Mouse (Mus musculus): ENCODE data around the gene Nck2. TPM values are rescaled to one million over a fixed set of nuclear protein-coding genes. Genes with fewer than 3 reads are reported as not detected.

The Nck2 gene
- total RNA-seq, 2 experiments from 2014 or later, result 30.2 to 33.8 TPM

DNA sequence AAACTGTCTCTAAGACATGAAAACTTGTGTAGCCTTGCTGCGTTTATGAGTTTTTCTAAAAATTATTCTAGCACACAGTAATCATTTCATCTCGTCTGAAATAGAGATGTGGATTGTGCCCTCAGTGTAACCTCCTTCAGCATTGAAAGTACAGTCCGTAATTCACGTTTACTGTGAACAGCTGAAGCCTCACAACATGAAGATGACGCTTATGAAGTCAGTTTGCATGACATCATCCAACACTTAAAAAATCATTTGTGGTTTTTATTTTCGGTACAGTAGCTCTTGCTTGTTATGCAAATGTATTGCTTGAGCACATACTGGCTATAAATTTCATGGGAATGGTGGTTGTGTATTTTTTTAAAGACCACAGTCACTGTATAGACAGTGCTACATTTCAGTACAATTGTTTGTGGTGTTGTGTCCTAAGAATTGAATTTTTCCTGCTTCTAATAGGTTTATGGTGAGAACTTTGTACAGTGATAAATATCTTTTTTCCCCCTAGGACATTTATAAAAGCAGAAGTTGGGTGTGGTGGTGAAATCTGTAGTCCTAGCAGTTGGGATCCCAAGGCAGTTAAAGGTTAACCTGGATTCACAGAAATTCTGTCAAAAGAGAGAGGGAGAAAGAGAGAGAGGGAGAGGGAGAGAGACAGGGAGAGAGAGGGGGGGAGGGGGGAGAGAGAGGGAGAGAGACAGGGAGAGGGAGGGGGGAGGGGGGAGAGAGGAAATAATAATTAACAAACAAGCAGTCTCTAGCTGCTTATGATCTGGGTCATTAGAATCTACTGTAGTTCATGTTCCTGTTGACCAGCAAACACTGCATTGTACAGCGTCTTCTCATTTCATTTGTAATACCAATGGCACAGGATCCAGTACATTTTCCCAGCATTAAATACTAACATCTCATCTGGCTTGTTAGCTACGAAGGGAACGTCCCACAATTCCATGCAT is 14.2 kb upstream of the Nck2 start:
- intact Hi-C loops (cut with DNase I), result no loop called here
- DNase-seq, result no peak

DNA sequence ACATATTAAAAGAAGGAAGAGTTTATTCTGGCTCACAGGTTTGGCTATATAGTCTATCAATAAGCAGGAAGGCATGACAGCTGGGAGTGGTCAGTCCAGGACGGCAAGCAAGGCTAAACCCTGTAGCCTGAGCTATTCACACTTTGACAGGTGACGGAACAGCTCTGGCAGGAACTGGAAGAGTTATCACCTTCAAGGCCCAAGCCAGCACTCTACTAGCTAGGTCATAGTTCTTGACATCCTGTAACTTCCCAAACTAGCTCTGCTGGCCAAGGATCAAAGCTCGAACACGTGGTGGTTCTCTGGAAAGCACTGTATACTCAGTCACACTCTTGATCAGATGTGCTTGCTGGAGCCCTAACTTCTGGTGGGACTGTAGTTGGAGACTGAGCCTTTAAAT is 10.5 kb upstream of the Nck2 start:
- intact Hi-C loops (cut with DNase I), result no loop called here
- peak in 1 of 2 experiments; percentile 30 for DNase-seq

DNA sequence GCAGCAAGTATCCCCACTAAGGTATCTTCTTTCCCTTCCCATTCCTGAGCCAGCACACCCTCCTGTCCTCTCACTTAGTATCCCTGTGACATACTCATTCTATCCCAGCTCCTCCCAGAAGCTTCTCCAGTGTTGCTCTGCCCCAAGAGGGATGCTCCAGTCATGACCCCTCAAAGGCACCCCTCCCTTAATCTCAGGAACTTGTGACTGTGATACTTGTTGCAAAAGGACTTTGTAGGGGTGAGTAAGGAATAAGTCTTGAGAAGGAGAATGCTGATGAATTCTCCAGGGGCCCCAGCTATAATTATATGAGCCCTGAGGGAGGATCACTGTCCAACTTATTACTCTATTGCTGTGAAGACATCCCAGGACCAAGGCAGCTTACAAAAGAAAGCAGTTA is 7.8 kb upstream of the Nck2 start:
- intact Hi-C loops (cut with DNase I), result no loop called here
- no peak for DNase-seq

DNA sequence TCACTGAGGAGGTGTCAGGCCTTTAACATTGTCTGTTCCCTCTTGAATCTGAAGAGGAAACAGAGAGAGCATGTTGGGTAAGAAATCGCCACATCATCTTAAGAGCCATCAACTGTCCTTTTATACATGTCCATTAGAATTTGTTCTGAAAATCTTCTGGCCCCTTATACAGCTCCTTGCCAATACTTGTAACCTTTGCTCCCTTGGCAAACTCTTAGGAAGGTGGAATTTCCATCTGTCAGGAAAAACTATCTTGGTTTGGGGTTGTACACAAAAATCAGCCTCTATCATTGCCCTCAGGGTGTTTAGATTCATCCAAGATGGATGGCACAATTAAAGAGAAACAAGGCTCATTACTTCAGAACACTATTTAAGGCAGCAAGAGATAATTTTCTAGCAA is 5.1 kb upstream of the Nck2 start:
- DNase-seq, result no peak
- intact Hi-C loops (cut with DNase I), result no loop called here

DNA sequence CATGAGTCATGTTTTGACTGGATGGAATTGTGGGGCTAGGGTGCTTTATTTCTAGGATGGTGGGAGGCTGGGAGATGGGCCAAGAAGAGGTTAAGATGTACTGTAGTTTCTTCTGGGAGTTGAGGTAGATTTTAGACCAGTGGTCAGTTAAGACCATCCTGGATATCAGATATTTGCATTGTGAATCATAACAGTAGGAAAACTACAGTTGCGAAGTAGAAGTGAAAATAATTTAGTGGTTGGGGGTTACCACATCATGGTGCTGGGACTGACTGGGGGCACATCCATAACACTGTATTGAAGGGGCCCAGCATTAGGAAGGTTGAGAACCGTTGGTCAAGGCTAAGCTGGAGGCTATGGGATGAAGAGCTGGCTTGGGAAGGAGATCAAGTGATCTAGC is 1.8 kb upstream of the Nck2 start:
- intact Hi-C loops (cut with DNase I), result loop anchor here (10.0 kb wide), 1 partner anchor 328 kb away; no protein-coding TSS in a partner anchor

DNA sequence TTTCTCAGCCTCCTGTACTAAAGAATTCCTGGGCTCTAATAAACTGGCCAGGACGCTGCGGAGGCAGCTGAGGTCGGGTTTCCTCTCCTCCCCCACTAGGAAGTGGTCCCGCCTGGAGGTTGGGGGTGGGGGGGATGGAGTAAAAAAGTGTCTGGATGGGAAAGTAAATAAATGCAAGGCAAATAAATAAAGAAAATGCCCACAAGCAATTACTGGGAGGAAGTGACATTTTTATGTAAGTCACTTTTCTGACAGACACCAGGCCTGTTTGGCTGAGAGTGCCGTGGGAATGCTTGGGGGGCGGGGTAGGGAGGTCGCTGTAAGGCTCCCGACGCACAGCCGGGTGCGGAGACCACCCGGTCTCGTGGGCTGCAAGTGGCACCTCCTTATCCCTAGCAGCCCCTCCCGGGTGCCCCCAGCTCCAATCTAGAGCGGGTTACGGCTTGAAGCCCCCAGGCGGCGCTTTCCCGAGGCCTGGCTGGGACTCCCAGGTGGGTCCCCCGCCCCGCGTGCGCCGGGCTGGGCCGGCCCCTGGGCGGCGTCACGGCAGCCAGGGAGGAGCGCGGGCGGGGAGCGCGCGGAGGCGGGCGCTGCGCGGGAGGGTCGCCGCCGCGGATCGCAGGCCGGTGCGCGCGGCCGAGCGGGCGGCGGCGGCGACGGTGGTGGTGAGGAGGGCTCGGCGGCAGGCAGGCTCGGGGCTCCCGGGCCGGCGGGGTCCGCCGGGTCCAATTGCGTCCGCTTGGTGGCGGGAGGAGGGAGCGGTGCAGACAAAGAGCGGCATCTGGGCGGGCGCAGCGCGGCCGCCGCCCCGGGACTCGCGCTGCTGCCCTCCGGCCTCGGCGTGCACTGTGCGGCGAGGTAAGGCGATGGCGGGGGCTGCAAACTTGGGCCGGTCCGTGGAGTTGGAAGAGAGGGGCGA is 1.1 kb downstream of the Nck2 start:
- peak; percentile 85 to 89 for DNase-seq
- intact Hi-C loops (cut with DNase I), result loop anchor here (2.0 to 10.0 kb wide), 6 partner anchors 19 to 331 kb away; no protein-coding TSS in a partner anchor

More for the DNA sequence above, 1.8 kb upstream of the Nck2 start:
- no peak for DNase-seq

DNA sequence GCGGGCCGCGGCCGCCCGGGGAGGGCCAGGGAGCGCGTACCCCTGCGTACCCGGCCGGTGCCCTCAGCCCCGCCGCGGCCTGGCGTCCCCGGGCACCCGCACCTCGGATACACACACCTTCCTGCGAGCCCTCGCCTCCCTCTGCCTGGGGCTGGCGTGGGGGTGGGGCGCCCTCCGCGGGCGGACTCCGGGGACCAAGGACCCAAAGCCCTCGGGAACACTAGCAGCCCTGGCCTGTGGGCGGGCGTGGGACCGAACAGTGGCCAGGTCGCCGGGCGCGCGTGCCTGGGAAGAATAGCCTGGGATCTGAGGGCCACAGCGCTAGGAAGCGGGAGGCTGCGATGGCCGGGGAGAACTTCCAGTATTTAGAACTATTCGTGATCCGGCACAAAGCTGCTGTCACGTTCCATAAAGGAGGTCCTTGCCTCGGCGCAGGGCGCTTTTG is 1.7 kb downstream of the Nck2 start:
- intact Hi-C loops (cut with DNase I), result loop anchor here (2.0 to 10.0 kb wide), 5 partner anchors 19 to 331 kb away; no protein-coding TSS in a partner anchor
- DNase-seq, result peak; percentile 78 to 80

DNA sequence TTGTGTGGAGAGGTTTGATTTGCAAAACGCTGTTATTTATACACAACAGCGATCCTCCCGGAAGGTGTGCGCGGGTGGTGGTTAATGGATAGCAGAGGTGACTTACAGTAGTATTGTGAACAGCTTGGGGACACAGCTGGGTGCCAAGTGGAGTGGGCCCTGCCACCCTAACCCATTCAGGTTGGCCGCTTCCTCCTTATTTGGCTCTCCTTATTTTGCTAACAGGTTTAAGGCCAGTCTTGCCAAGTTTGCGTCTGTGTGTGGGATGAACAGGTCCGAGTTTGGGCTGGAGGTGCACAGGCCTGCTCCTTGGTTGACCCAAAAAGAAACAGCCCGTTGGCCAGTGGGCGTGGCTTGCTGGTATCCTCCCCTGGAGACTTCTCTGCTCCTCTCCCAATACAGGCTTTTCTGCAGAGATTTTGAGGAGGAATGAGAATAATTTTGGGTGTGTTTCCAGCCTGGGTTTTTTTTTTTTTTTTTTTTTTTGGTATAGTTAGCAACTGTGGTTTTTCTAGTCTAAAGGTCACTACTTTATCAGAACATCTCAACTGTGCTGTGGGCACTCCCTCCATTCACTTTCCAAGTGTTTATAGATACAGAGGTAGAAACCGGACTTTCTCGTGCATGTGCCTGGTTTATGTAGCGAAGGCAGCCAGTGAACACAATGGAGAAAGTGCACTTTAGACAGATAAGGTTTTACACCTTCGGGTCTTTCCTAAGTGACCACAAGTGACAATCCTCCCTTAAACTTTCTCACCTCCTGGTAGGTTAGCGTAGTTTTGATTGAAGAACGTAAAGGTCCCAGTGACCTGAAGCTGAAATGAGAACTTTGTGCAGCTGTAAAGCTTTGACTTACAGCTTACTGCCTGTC is 2.6 kb downstream of the Nck2 start:
- intact Hi-C loops (cut with DNase I), result loop anchor here (2.0 to 10.0 kb wide), 5 partner anchors 20 to 332 kb away; no protein-coding TSS in a partner anchor
- peak; percentile 64 to 65 for DNase-seq

DNA sequence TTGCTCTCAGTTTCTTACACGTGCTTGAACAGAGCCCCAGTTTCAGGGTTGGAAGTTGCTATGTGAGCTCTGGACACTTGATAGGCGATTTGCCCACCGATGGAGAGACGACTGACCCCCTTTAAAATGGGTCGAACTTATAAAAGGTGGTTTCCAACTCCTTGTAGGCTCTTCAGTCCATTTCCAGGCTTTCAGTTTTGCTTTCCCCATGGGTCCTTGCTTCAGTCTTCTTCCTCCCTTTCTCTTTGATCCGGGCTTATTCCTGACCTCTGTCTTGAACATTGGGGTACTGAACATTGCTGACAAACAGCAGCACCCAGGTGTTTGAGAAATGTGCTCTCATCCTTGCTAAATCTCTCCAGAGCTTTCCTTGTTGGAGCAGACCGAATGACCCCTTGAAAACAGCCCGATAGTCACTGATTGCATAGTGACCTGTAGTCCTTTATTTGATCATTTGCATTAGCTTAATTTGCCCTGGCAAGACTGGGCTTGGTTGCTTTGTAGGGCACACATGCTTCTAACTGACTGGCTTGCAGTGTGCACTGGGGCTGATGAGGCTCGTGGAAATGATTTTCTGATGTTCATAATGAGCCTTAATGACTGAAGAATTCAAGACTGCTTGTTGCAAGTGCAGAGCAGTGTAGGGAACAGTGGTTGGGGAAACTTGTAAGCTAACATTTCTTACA is 3.4 kb downstream of the Nck2 start:
- no peak for DNase-seq
- intact Hi-C loops (cut with DNase I), result loop anchor here (2.0 to 10.0 kb wide), 5 partner anchors 21 to 333 kb away; no protein-coding TSS in a partner anchor

DNA sequence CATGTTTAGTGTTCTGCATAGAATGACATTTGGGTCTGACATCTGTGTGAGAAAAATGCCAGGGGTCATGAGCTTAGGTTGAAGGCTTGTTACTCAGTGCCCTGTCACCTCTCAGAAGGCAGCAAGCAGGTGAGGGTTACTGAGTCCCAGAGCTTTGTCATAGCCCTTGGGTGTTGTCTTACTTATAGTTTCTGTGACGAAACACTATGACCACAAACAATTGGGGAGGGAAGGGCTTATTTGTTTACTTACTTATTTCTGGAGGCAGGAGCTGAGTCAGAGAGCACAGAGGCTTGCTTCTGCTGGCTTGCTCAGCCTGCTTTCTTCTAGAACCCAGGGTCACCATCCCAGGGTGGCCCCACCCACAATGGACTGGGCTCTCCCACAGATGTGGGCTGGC is 6.4 kb downstream of the Nck2 start:
- intact Hi-C loops (cut with DNase I), result no loop called here
- no peak for DNase-seq

DNA sequence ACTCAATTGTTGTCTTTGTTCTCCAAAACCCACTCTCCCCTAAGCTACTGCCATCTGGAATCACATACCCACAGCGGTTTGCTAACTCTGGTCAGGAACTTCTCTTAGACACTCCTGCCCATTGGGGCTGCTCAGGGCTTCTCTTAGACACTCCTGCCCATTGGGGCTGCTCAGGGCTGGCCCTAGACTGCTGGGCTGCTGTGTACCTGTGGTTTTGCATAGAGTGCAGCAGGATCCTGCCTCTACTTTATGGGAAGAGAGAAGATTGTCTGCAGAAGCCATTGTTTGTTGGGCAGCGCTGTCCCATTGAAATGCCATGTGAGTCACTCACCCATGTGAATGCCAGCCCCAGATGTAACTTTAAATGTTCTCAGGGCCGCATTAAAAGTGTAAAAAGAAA is 9.3 kb downstream of the Nck2 start:
- no peak for DNase-seq
- intact Hi-C loops (cut with DNase I), result no loop called here

DNA sequence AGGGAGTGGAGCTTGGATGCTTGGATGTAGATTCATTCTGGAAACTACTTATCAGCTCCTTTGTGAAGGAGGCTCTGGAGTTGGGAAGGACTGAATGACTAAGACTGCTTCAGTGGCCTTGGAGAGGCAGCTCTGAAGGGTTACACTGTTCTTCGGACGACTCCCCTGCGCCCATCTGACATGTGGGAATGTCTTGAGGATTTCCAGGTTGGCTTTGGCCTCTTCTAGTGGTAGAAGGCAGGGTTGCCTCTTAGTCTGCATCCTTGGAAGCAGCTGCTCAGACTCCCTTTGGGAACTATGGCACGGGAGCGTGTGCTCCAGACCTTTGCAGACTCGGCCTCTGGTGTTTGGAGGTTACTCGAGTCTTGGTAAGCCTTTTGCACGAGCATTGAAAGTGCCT is 10.4 kb downstream of the Nck2 start:
- intact Hi-C loops (cut with DNase I), result no loop called here
- DNase-seq, result no peak

DNA sequence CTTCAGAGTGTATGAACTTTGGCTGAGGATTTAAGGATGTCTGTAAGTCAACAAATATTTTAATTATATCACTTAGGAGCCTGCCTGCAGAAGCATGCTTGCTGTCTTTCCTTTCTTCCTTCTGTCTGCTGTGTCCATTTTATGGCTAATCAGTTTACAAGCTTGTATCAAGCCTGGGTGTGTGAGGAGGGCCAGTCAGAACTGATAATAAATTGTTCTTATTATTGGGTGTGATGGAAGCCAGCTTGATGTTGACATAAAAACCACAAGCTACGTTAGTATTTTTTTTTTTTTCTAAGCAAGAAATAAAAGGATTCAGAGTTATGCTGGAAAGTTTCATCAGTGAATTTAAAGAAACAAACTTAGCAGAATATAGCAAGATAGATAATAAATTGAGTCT is 10.8 kb downstream of the Nck2 start:
- intact Hi-C loops (cut with DNase I), result no loop called here
- DNase-seq, result no peak

DNA sequence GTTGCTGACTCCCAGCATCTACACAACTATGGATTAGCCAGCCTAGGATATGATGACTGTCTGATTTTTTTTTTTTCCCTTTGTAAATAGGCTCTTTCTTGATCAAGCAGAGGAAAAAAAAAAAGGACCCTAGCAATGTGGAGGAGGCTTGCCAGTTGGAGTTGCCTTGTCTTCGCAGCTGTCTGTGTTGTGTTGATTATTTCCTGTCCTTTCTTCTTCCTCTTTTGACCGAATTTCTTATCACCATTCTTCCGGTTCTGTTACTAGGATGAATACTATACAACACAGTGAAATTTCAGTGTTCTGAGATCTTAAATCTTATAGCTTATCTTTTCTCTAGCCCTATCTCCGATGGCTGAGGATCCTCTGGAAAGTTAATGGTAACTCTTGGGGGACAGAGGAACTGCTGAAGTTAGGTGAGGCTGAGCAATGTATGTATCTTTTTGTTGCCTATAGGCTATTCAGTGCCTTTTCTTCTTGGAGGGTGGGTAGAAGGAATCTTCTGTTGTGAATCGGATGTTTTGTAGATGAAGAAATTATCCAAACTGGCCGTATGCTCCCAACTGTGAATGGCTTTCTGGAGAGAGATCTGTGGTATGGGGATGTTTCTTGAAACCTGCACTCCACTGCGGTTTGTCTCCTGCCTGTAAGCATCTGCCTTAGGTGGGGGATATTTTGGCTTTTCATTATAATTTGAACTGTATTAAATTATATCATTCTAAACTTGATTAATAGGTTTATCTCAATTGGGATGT is 12.8 kb downstream of the Nck2 start:
- intact Hi-C loops (cut with DNase I), result no loop called here
- DNase-seq, result no peak

DNA sequence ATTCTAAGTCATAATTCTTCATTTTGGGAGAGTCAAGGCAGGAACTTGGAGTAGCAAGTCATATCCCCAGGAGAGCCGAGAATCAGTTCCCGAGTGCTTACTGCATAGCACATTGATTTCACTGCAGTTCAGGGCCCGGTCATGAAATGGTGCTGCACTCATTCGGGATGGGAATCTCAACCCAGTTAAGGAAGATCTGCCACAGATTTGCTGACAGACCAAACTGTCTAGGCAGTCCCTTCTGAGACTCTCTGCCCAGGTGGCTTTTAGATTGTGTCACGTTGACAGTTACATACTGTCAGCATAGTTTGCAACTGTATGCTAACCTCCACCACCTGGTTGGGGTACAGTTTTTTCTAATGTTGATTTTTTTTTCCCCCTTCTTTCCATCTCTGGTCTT is 16.1 kb downstream of the Nck2 start:
- intact Hi-C loops (cut with DNase I), result no loop called here

DNA sequence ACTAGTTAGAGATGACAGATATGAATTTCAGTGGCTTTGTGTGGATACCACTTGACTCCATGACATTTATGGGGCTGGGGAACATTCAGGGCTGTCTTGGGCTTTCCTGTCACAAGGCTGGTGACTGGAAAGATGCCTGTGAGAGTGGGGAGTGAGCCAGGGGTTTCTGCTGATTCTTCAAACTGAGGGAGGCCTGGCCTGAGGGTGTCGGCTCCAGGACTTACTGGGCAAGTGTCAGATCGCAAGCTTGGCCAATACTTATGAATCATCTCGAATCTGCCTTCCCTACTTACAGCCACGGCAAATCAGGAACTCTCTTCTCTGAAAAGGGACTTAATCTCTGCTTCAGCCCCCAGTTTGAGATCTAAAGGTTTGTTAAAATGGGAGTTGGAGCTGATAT is 18.3 kb downstream of the Nck2 start:
- peak; percentile 40 to 47 for DNase-seq
- intact Hi-C loops (cut with DNase I), result no loop called here

More for the DNA sequence above, 16.1 kb downstream of the Nck2 start:
- no peak for DNase-seq

DNA sequence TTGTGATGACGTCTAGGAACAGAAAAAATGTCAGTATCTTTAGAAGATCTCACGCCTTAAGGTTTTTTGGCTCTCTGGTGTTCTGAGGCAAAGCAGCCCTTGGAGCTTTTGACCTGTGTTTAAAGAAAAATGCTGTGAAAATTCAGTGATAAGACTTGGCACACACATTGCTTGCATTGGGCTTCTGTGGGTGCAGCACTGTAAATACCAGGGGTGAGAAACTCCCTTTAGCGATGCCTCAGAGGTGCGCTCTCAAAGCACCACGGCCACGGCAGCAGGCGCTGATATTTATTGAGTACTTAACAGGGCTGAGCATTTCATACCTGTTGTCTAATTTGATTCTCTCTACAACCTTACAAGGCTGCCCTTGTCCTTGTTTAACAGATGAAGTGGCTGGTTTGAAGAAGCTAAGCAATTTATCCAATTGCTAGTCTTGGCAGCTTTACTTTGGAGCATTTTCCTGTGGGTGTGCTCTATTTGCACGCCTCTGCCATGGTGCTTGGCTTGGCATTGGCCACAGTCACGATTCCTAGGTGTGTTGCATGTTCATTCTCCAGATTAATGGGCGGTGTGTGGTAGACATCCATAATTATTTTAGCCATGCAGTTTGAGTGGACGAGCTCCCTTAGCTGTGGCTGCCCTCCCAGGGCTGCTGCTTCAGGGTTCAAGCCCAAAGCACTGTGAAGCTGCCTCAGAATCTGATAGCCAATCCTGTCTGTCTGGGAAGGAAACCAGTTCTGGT is 19.7 kb downstream of the Nck2 start:
- no peak for DNase-seq
- intact Hi-C loops (cut with DNase I), result no loop called here

DNA sequence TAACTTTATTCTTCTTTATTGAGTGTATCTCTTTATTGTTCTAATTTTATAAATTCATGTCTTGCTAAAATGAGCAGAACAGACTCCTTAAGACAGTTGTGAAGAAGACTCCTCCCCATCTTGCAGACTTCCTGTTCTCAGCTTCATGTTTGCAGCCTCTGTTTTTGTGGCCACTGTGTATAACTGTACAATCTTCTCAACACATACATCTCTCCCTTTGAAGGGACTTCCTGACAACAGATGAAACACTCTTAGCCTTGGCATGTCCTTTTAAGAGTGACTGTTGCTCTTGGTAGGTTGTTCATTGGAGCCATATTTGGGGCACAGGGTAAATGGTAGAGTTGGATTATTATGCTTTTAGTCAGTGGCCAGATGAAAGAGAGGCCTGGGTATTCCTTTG is 20.6 kb downstream of the Nck2 start:
- DNase-seq, result no peak
- intact Hi-C loops (cut with DNase I), result no loop called here

All from heart, postnatal 10 days (tissue).